Mouse (Mus musculus) embryo, embryonic 11 days (tissue): Measurements from ENCODE around the gene Parp4.

Source experiments
- DNase-seq: peaks from one replicate; pipeline ENCODE4 v3.0.0-alpha.2; 2015

The Parp4 gene

GRCm38 (mm10) chr14:56617470-56617869 lies 42.1 kb downstream of the Parp4 start:
- no peak for DNase-seq

GRCm38 (mm10) chr14:56620425-56620824 lies 45.0 kb downstream of the Parp4 start:
- DNase-seq, result no peak

- DNase-seq, result no peak
These were observed 50.8 kb downstream of the Parp4 start for GRCm38 (mm10) chr14:56626202-56626601.

- no peak for DNase-seq
These were observed 52.9 kb downstream of the Parp4 start for GRCm38 (mm10) chr14:56628336-56628735.

GRCm38 (mm10) chr14:56631109-56631508 lies 55.7 kb downstream of the Parp4 start:
- DNase-seq, result no peak

GRCm38 (mm10) chr14:56647206-56647605 lies 71.8 kb downstream of the Parp4 start:
- no peak for DNase-seq

- DNase-seq, result no peak
These were observed 74.0 kb downstream of the Parp4 start for GRCm38 (mm10) chr14:56649448-56649847.

- DNase-seq, result no peak
These were observed 90.2 kb downstream of the Parp4 start for GRCm38 (mm10) chr14:56665651-56666050.

GRCm38 (mm10) chr14:56666909-56667308 lies 91.5 kb downstream of the Parp4 start:
- no peak for DNase-seq

- DNase-seq, result peak; percentile 99
These were observed 92.8 kb downstream of the Parp4 start, which contains the start of gene Mphosph8 for GRCm38 (mm10) chr14:56667969-56668802. Mphosph8 (plus strand) TSS chr14:56668248.

- DNase-seq, result peak; percentile 4
These were observed 93.7 kb downstream of the Parp4 start for GRCm38 (mm10) chr14:56669046-56669620.

- peak; percentile 27 for DNase-seq
These were observed 110.0 kb downstream of the Parp4 start for GRCm38 (mm10) chr14:56685426-56685825.

- DNase-seq, result no peak
These were observed 113.7 kb downstream of the Parp4 start for GRCm38 (mm10) chr14:56689116-56689515.

- DNase-seq, result no peak
These were observed 114.3 kb downstream of the Parp4 start for GRCm38 (mm10) chr14:56689766-56690165.

- no peak for DNase-seq
These were observed 120.1 kb downstream of the Parp4 start for GRCm38 (mm10) chr14:56695495-56695894.

GRCm38 (mm10) chr14:56697836-56698235 lies 122.4 kb downstream of the Parp4 start:
- no peak for DNase-seq

- no peak for DNase-seq
These were observed 127.2 kb downstream of the Parp4 start for GRCm38 (mm10) chr14:56702644-56703043.

GRCm38 (mm10) chr14:56705687-56706086 lies 130.3 kb downstream of the Parp4 start:
- DNase-seq, result no peak
